Mouse (Mus musculus): ENCODE data around the gene Acoxl. TPM values are rescaled to one million over a fixed set of nuclear protein-coding genes. Genes with fewer than 3 reads are reported as not detected.
A peak's percentile ranks its signal among the peaks of the same experiment; 100 is the strongest.

The Acoxl gene
- polyA plus RNA-seq, 1 experiment from 2014 or later = 1.6 TPM

GRCm38 (mm10) chr2:128123921-128124683 is 285.4 kb downstream of the Acoxl start:
- H3K4me2 ChIP-seq (replicated peaks; ENCODE audit: low read depth, low read length) = peak overlapping the region; percentile 96
- peak overlapping the region; percentile 9; the same call in 1 of the 2 replicates for H3K9ac ChIP-seq (ENCODE audit: low read depth, low read length)
- H3K27ac ChIP-seq (ENCODE audit: low read depth, low read length) = no peak overlapping the region
- H3K4me3 ChIP-seq (ENCODE audit: low read length) = peak overlapping the region; percentile 83
- H3K4me1 ChIP-seq (ENCODE audit: control insufficient read depth, insufficient read depth, low read length) = peaks cover 33% of the 10 kb centered on the region
- 0 out of 2 replicates have a peak, but pooled peaks cover 2% of the 10 kb centered on the region for H3K36me3 ChIP-seq (ENCODE audit: control insufficient read depth, insufficient read depth, low read length)
- H3K9me3 ChIP-seq (ENCODE audit: control insufficient read depth, low read length) = no peaks in the 10 kb centered on the region
- H3K27me3 ChIP-seq (ENCODE audit: control insufficient read depth, insufficient read depth, low read length) = peaks cover 6% of the 10 kb centered on the region; the same call in 1 of the 2 replicates
- no peak for ATAC-seq (ENCODE audit: low FRiP score, low TSS enrichment)
- WGBS = 6% methylated on average over 23 of the region's 23 CpGs

GRCm38 (mm10) chr2:128124693-128125092 is 286.0 kb downstream of the Acoxl start:
- Histone ChIP-seq H3K36me3 (ENCODE audit: control insufficient read depth, insufficient read depth, low read length) (peaks cover 4% of the 10 kb centered on the region), H3K27ac (ENCODE audit: low read depth, low read length) (no peak overlapping the region), H3K4me1 (ENCODE audit: control insufficient read depth, insufficient read depth, low read length) (peaks cover 38% of the 10 kb centered on the region), H3K4me2 (replicated peaks; ENCODE audit: low read depth, low read length) (peak overlapping the region; percentile 96), H3K9me3 (ENCODE audit: control insufficient read depth, low read length) (no peaks in the 10 kb centered on the region), H3K27me3 (ENCODE audit: control insufficient read depth, insufficient read depth, low read length) (peaks cover 6% of the 10 kb centered on the region; the same call in 1 of the 2 replicates), H3K4me3 (ENCODE audit: low read length) (peak overlapping the region; percentile 83), H3K9ac (ENCODE audit: low read depth, low read length) (no peak overlapping the region)
- 6% methylated on average over 15 of the region's 15 CpGs for WGBS
- ATAC-seq (ENCODE audit: low FRiP score, low TSS enrichment) = no peak

- H3K4me3 ChIP-seq (ENCODE audit: low read length) = peak within 1 kb of the TSS; percentile 83
- peaks cover 6% of the 10 kb centered on the region; the same call in 1 of the 2 replicates for H3K27me3 ChIP-seq (ENCODE audit: control insufficient read depth, insufficient read depth, low read length)
- under 1% methylated on average over 75 of the region's 76 CpGs for WGBS
- H3K4me1 ChIP-seq (ENCODE audit: control insufficient read depth, insufficient read depth, low read length) = peaks cover 38% of the 10 kb centered on the region
- ATAC-seq (ENCODE audit: low FRiP score, low TSS enrichment) = peak; percentile 88
- H3K4me2 ChIP-seq (replicated peaks; ENCODE audit: low read depth, low read length) = peak within 1 kb of the TSS; percentile 96
- H3K9ac ChIP-seq (ENCODE audit: low read depth, low read length) = peak within 1 kb of the TSS; percentile 89
- peaks cover 16% of the 10 kb centered on the region for H3K36me3 ChIP-seq (ENCODE audit: control insufficient read depth, insufficient read depth, low read length)
- no peaks in the 10 kb centered on the region for H3K9me3 ChIP-seq (ENCODE audit: control insufficient read depth, low read length)
- peak within 1 kb of the TSS; percentile 92 for H3K27ac ChIP-seq (ENCODE audit: low read depth, low read length)
Measured at GRCm38 (mm10) chr2:128125635-128126470, 287.2 kb downstream of the Acoxl start, which contains the start of gene Bcl2l11. Gene Bcl2l11 (plus strand): TSS chr2:128126038.

GRCm38 (mm10) chr2:128126591-128127051 is 287.9 kb downstream of the Acoxl start:
- Histone ChIP-seq H3K4me2 (replicated peaks; ENCODE audit: low read depth, low read length) (peak overlapping the region; percentile 96), H3K4me3 (ENCODE audit: low read length) (peak overlapping the region; percentile 83), H3K4me1 (ENCODE audit: control insufficient read depth, insufficient read depth, low read length) (peaks cover 38% of the 10 kb centered on the region), H3K9ac (ENCODE audit: low read depth, low read length) (peak overlapping the region; percentile 89), H3K27me3 (ENCODE audit: control insufficient read depth, insufficient read depth, low read length) (peaks cover 6% of the 10 kb centered on the region; the same call in 1 of the 2 replicates), H3K36me3 (ENCODE audit: control insufficient read depth, insufficient read depth, low read length) (peaks cover 23% of the 10 kb centered on the region), H3K9me3 (ENCODE audit: control insufficient read depth, low read length) (no peaks in the 10 kb centered on the region), H3K27ac (ENCODE audit: low read depth, low read length) (peak overlapping the region; percentile 92)
- no peak for ATAC-seq (ENCODE audit: low FRiP score, low TSS enrichment)
- under 1% methylated on average over 35 of the region's 35 CpGs for WGBS

GRCm38 (mm10) chr2:128127121-128127671 is 288.5 kb downstream of the Acoxl start:
- WGBS = under 1% methylated on average over 55 of the region's 67 CpGs
- Histone ChIP-seq H3K27ac (ENCODE audit: low read depth, low read length) (peak overlapping the region; percentile 92), H3K4me1 (ENCODE audit: control insufficient read depth, insufficient read depth, low read length) (peaks cover 38% of the 10 kb centered on the region)

GRCm38 (mm10) chr2:128127691-128128292 is 289.1 kb downstream of the Acoxl start:
- WGBS = under 1% methylated on average over 45 of the region's 48 CpGs
- H3K9me3 ChIP-seq (ENCODE audit: control insufficient read depth, low read length) = no peaks in the 10 kb centered on the region
- peaks cover 29% of the 10 kb centered on the region for H3K36me3 ChIP-seq (ENCODE audit: control insufficient read depth, insufficient read depth, low read length)
- peak overlapping the region; percentile 96 for H3K4me2 ChIP-seq (replicated peaks; ENCODE audit: low read depth, low read length)
- H3K27me3 ChIP-seq (ENCODE audit: control insufficient read depth, insufficient read depth, low read length) = peaks cover 6% of the 10 kb centered on the region; the same call in 1 of the 2 replicates
- peak; percentile 3; the same call in 1 of the 2 replicates for ATAC-seq (ENCODE audit: low FRiP score, low TSS enrichment)
- peak overlapping the region; percentile 89 for H3K9ac ChIP-seq (ENCODE audit: low read depth, low read length)
- peak overlapping the region; percentile 83 for H3K4me3 ChIP-seq (ENCODE audit: low read length)
- peaks cover 35% of the 10 kb centered on the region for H3K4me1 ChIP-seq (ENCODE audit: control insufficient read depth, insufficient read depth, low read length)
- H3K27ac ChIP-seq (ENCODE audit: low read depth, low read length) = peak overlapping the region; percentile 92

More at GRCm38 (mm10) chr2:128127121-128127671, 288.5 kb downstream of the Acoxl start:
- H3K9me3 ChIP-seq (ENCODE audit: control insufficient read depth, low read length) = no peaks in the 10 kb centered on the region
- peak overlapping the region; percentile 83 for H3K4me3 ChIP-seq (ENCODE audit: low read length)
- peaks cover 6% of the 10 kb centered on the region; the same call in 1 of the 2 replicates for H3K27me3 ChIP-seq (ENCODE audit: control insufficient read depth, insufficient read depth, low read length)
- peak overlapping the region; percentile 96 for H3K4me2 ChIP-seq (replicated peaks; ENCODE audit: low read depth, low read length)
- H3K36me3 ChIP-seq (ENCODE audit: control insufficient read depth, insufficient read depth, low read length) = peaks cover 26% of the 10 kb centered on the region
- ATAC-seq (ENCODE audit: low FRiP score, low TSS enrichment) = peak; percentile 84
- H3K9ac ChIP-seq (ENCODE audit: low read depth, low read length) = peak overlapping the region; percentile 89

GRCm38 (mm10) chr2:128128532-128128931 is 289.9 kb downstream of the Acoxl start:
- Histone ChIP-seq H3K27ac (ENCODE audit: low read depth, low read length) (peak overlapping the region; percentile 92), H3K4me1 (ENCODE audit: control insufficient read depth, insufficient read depth, low read length) (peaks cover 28% of the 10 kb centered on the region), H3K27me3 (ENCODE audit: control insufficient read depth, insufficient read depth, low read length) (peaks cover 6% of the 10 kb centered on the region; the same call in 1 of the 2 replicates), H3K4me3 (ENCODE audit: low read length) (peak overlapping the region; percentile 83), H3K36me3 (ENCODE audit: control insufficient read depth, insufficient read depth, low read length) (peaks cover 36% of the 10 kb centered on the region), H3K9ac (ENCODE audit: low read depth, low read length) (peak overlapping the region; percentile 89), H3K4me2 (replicated peaks; ENCODE audit: low read depth, low read length) (peak overlapping the region; percentile 96), H3K9me3 (ENCODE audit: control insufficient read depth, low read length) (no peaks in the 10 kb centered on the region)
- ATAC-seq (ENCODE audit: low FRiP score, low TSS enrichment) = no peak
- 13% methylated on average over 10 of the region's 10 CpGs for WGBS

- ATAC-seq (ENCODE audit: low FRiP score, low TSS enrichment) = no peak
- no peaks in the 10 kb centered on the region for H3K27me3 ChIP-seq (ENCODE audit: control insufficient read depth, insufficient read depth, low read length)
- no peak overlapping the region for H3K9ac ChIP-seq (ENCODE audit: low read depth, low read length)
- 84% methylated on average over 11 of the region's 11 CpGs for WGBS
- no peaks in the 10 kb centered on the region for H3K9me3 ChIP-seq (ENCODE audit: control insufficient read depth, low read length)
- peaks cover 12% of the 10 kb centered on the region for H3K4me1 ChIP-seq (ENCODE audit: control insufficient read depth, insufficient read depth, low read length)
- peaks cover 55% of the 10 kb centered on the region for H3K36me3 ChIP-seq (ENCODE audit: control insufficient read depth, insufficient read depth, low read length)
- H3K27ac ChIP-seq (ENCODE audit: low read depth, low read length) = no peak overlapping the region
- no peak overlapping the region for H3K4me2 ChIP-seq (replicated peaks; ENCODE audit: low read depth, low read length)
- no peak overlapping the region for H3K4me3 ChIP-seq (ENCODE audit: low read length)
Measured at GRCm38 (mm10) chr2:128131503-128131902, 292.8 kb downstream of the Acoxl start.

All from kidney, embryonic 14.5 days (tissue).